Mouse (Mus musculus): ENCODE measurements around the gene Mapkapk3. TPM values are rescaled to one million over a fixed set of nuclear protein-coding genes. Genes with fewer than 3 reads are reported as not detected.

Mapkapk3 gene
- polyA plus RNA-seq, 1 experiment from 2014 or later, result 1.8 TPM

DNA sequence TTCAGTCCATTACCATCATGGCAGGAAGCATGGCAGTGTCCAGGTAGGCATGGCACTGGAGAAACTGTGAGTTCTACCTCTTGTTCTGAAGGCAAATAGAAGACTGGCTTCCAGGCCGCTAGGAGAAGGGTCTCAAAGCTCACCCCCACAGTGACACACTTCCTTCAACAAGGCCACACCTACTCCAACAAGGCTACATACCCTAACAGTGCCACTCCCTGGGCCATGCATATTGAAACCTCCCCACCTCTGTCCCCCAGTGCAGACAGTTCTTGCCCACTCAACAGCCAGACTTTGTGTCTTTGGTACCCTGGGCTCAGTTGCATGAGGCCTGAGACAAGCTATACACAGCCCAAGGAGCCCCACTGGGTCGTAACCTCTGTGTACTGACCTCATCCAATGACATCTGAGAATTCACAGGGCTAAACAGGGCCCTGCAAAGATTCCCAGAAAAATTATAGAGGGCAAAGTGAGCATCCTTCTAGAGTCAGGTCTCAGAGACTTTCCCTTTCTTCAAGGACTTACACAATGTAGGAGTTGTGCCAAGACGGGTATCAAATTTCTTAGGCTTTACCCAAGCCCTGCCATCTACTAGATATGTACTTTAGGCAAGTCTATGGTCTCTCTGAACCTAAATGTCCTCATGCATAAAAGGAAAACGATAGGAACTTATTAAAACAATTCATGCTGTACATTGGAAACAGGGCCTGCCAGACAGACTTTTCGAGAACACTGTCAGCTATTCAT lies 8.3 kb downstream of the Mapkapk3 start:
- WGBS, result 86% methylated on average over 5 of the region's 5 CpGs
- H3K9ac ChIP-seq (replicated peaks), result no peak overlapping the region
- no peak for ATAC-seq (replicated peaks)

DNA sequence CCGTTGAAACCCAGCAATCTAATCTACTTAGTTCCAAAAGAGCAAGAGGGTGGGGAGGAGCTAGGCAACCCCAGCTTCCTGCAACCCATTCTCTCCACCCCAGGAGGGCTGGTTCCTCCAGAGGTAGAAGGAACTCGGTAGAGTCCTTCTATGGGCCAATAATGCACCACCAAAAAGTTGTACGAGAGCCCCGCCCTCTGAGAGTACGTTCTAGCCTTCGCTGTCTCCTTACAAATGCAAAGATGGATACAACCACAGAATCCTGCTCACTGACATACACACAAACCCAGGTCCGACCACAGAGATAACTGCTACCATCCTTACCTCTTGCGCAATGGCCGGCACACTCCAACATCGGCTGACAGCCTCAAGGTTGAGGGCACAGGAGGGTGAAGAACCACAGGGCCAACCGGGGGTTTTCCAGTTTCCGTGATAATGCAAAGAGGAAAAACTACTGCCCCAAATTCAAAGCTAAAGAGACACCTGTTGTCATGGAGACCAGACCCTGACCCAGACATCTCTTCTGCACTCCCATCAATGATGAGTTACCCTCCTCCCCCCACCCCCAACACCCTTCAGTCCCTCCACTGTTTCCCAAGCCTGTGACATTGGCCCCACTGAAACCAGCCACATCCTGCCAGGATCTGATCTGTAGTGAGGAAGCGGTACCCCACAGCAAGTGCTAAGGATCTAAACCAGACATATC lies 9.2 kb downstream of the Mapkapk3 start:
- ATAC-seq (replicated peaks), result no peak
- peaks cover 17% of the 10 kb centered on the region for H3K4me1 ChIP-seq
- 54% methylated on average over 13 of the region's 13 CpGs for WGBS
- no peak overlapping the region for H3K4me3 ChIP-seq
- H3K4me2 ChIP-seq (replicated peaks), result no peak overlapping the region
- H3K9me3 ChIP-seq, result no peaks in the 10 kb centered on the region
- no peak overlapping the region for H3K27ac ChIP-seq (replicated peaks)
- no peaks in the 10 kb centered on the region for H3K27me3 ChIP-seq
- no peak overlapping the region for H3K9ac ChIP-seq (replicated peaks)
- no peaks in the 10 kb centered on the region for H3K36me3 ChIP-seq

More for the DNA sequence above, 8.3 kb downstream of the Mapkapk3 start:
- H3K9me3 ChIP-seq, result no peaks in the 10 kb centered on the region
- H3K4me1 ChIP-seq, result peaks cover 17% of the 10 kb centered on the region
- H3K4me3 ChIP-seq, result no peak overlapping the region
- no peaks in the 10 kb centered on the region for H3K36me3 ChIP-seq
- H3K27ac ChIP-seq (replicated peaks), result no peak overlapping the region
- no peak overlapping the region for H3K4me2 ChIP-seq (replicated peaks)
- no peaks in the 10 kb centered on the region for H3K27me3 ChIP-seq

DNA sequence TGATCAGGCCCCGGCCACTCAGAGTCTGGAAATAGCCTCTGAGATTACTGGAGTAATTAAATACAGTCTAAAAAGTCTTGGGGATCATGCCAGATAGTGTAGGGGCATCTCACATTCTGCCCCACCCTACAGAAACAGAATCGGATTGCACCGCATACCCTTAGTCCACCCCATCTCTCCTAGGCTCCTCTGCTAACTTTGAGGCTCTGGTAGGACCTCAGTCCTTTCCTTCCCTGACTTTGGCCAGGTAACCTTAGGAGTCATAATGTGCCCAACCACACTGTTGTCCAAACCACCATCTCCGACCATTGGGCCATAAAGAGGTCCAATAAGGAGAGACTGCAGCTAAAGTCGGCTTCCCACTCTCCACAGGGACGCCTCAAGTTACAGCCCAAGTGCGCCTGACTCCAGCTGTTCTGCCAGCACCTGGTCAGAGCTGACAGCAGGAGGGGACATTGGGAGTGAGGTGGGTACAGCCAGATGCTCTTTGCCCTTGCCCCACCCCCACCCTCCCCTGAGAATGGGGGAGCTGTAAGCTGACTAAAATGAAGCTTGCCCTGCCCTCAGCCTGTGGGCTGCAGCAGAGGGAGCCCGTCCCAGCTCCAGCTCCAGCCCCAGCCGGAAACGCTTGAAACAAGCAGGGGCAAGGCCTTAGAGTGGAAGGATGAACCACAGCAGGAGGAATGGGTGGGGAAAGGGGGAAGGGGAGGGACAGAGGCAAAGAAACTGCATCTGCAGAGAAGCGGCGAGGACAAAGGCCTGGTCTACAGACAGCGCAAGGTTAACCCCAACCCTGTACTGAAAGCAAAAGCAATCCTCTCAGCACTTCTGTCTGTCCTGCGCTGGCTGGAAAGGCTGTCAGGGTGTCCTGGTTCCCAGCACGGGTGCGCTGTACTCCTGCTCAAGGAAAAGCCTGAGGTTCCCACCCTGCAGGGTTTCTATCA lies 10.0 kb downstream of the Mapkapk3 start:
- no peaks in the 10 kb centered on the region for H3K36me3 ChIP-seq
- H3K27ac ChIP-seq (replicated peaks), result no peak overlapping the region
- no peaks in the 10 kb centered on the region for H3K27me3 ChIP-seq
- H3K4me3 ChIP-seq, result no peak overlapping the region
- WGBS, result 30% methylated on average over 16 of the region's 16 CpGs
- no peaks in the 10 kb centered on the region for H3K9me3 ChIP-seq
- no peak; the same call in 1 of the 2 replicates for ATAC-seq (replicated peaks)
- no peak overlapping the region for H3K4me2 ChIP-seq (replicated peaks)
- no peak overlapping the region for H3K9ac ChIP-seq (replicated peaks)
- H3K4me1 ChIP-seq, result peaks cover 17% of the 10 kb centered on the region

DNA sequence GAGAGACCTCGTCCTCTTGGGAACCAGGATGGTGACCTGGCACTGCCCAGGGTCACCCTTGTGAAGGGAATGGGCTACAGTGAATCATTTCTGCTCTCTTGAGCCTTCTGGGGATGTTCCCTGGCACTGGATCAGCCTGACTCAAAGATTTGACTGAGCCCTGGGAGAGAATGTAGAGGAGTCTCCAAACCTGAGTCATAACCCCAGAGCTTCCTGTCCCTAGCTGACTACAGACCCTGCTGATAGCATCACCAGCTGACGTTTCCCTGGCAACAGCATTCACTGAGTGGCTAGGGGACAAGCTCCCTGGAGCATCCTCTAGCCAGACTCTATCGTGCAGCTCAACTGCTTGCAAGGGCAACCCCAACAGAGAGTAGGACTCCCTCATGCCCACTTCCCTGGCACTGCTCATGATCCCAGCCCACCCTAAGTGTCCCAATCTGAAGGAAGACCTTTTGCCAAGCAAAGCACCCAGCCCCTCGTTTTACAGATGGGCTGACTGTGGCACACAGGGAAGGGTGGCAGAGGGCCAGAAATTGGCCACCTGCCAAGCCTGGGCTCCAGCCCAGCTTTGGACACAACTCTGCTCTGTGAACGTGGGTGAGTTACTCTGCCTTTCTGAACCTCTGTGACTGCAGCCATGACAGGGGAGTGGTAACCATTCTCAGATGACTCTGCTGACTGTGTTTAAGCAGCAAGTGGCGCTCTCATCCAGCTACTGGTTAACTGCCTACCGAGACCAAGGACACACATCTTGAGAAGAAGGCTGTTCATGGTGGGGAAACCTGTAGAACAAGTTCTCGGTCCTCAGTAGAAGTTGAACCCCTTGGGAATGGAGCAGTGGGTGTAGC lies 10.9 kb downstream of the Mapkapk3 start:
- H3K4me3 ChIP-seq, result no peak overlapping the region
- peak; percentile 58; the same call in 1 of the 2 replicates for ATAC-seq (replicated peaks)
- 46% methylated on average over 8 of the region's 8 CpGs for WGBS
- H3K27me3 ChIP-seq, result no peaks in the 10 kb centered on the region
- peaks cover 17% of the 10 kb centered on the region for H3K4me1 ChIP-seq
- no peak overlapping the region for H3K27ac ChIP-seq (replicated peaks)
- H3K36me3 ChIP-seq, result no peaks in the 10 kb centered on the region
- no peak overlapping the region for H3K4me2 ChIP-seq (replicated peaks)
- H3K9me3 ChIP-seq, result no peaks in the 10 kb centered on the region
- H3K9ac ChIP-seq (replicated peaks), result no peak overlapping the region

DNA sequence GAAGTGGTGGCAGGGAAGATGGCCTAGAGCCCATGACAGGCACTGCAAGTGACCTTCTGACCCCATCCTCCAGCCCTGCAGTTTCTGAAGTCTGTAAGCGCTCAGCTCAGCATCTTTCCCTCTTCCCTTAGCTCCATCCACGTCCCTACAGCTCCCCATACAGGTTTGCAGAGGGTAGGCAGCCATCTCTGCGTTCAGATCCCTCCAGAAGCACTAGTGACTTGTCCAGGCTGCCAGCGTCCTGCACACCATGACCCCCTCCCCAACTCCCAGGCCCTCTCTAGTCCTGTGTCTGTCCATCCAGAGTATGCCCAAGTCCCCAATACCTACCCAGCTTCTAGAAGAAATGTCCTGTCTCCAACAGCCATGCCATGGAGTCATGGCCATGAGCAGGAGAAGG lies 11.6 kb downstream of the Mapkapk3 start:
- 40% methylated on average over 4 of the region's 4 CpGs for WGBS
- H3K9ac ChIP-seq (replicated peaks), result no peak overlapping the region
- peak; percentile 41; the same call in 1 of the 2 replicates for ATAC-seq (replicated peaks)
- no peak overlapping the region for H3K4me3 ChIP-seq
- no peaks in the 10 kb centered on the region for H3K9me3 ChIP-seq
- no peak overlapping the region for H3K4me2 ChIP-seq (replicated peaks)
- H3K27ac ChIP-seq (replicated peaks), result no peak overlapping the region
- no peaks in the 10 kb centered on the region for H3K27me3 ChIP-seq
- no peaks in the 10 kb centered on the region for H3K36me3 ChIP-seq
- H3K4me1 ChIP-seq, result peaks cover 17% of the 10 kb centered on the region

DNA sequence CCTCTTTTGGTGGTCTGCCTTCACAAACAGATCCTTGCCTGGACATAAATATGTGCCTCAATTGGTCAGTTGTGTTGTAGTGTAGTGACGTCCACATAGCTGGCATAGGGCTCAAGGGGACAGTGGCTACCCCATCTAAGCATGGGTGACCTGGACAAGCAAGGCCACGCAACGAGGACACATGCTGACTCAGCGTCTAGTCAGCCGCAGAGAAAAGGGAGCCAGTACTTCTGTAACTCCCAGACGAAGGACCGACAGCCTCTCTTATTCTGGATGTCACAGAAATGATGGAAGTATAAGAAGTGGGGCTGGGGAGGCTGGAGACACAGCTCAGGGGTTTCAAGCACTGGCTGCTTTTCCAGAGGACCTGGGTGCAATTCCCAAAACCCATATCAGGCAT lies 12.1 kb downstream of the Mapkapk3 start:
- Histone ChIP-seq H3K36me3 (no peaks in the 10 kb centered on the region), H3K4me3 (no peak overlapping the region), H3K27ac (replicated peaks) (no peak overlapping the region), H3K27me3 (no peaks in the 10 kb centered on the region), H3K9ac (replicated peaks) (no peak overlapping the region), H3K4me2 (replicated peaks) (no peak overlapping the region), H3K9me3 (no peaks in the 10 kb centered on the region), H3K4me1 (peaks cover 17% of the 10 kb centered on the region)
- no peak for ATAC-seq (replicated peaks)
- 88% methylated on average over 7 of the region's 7 CpGs for WGBS

DNA sequence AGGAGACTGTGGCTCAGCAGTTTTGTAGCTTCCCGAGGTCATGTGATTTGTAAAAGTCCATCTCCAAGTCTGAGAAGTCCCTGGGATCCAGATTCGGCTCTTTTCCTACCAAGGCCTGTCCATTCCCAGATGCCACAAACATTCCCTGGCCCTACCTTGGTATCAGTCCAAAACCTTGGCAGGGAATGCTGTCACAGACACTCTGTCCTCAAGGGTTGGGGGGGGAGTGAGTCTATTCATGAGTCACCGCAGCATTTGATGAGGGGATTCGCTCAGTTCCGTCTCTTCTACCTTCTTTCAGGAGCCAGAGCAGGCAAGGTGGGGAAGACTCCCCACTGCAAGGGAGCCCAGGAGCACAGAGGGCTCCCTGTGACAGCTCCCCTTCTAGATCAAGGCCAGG lies 14.0 kb downstream of the Mapkapk3 start:
- Histone ChIP-seq H3K27ac (replicated peaks) (no peak overlapping the region), H3K4me1 (peaks cover 17% of the 10 kb centered on the region), H3K27me3 (no peaks in the 10 kb centered on the region), H3K4me3 (no peak overlapping the region), H3K4me2 (replicated peaks) (no peak overlapping the region), H3K36me3 (no peaks in the 10 kb centered on the region), H3K9me3 (no peaks in the 10 kb centered on the region), H3K9ac (replicated peaks) (no peak overlapping the region)
- 82% methylated on average over 5 of the region's 5 CpGs for WGBS
- no peak for ATAC-seq (replicated peaks)

DNA sequence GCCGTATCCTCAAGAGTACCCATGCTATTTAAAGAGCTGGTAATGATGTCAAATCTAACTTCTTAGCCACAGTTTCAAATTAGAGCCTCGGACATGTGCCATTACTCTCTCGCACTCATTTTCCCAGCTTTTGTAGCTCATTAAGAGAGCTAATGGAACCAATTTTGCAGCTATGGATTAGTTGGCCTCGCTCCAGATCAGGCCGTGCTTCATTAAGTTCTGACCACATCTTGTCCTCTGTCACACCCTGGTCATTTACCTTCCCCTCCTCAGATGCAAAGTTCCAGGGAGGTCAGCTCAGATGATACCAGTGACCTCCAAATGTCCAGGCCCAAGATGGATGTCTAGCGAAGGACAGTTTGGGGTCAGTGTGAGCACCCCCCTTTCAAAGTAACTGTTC lies 14.9 kb downstream of the Mapkapk3 start:
- Histone ChIP-seq H3K9me3 (no peaks in the 10 kb centered on the region), H3K4me1 (peaks cover 14% of the 10 kb centered on the region), H3K4me3 (no peak overlapping the region), H3K36me3 (no peaks in the 10 kb centered on the region), H3K4me2 (replicated peaks) (no peak overlapping the region), H3K27ac (replicated peaks) (no peak overlapping the region), H3K9ac (replicated peaks) (no peak overlapping the region), H3K27me3 (no peaks in the 10 kb centered on the region)
- no peak for ATAC-seq (replicated peaks)
- 46% methylated on average over 6 of the region's 6 CpGs for WGBS

DNA sequence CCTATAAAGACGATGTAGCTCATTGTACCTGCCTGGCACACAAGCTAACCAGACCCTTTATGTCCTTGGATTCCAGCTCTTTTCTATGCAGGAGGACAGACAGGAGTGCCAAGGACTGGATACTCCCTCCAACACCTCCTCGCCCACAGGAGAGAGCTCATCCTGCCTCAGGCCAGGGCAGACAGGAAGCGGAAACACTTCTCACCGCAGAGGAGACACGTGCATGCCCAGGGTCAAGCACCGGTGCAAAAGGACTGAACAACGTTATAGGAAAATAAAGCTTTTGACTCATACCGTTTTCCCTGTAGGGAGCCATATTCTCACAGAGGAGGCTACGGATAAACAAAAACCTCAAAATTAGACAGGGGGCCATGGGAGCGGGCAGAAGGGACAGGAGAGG lies 16.5 kb downstream of the Mapkapk3 start:
- WGBS, result 71% methylated on average over 10 of the region's 10 CpGs
- no peak for ATAC-seq (replicated peaks)
- no peaks in the 10 kb centered on the region for H3K27me3 ChIP-seq

DNA sequence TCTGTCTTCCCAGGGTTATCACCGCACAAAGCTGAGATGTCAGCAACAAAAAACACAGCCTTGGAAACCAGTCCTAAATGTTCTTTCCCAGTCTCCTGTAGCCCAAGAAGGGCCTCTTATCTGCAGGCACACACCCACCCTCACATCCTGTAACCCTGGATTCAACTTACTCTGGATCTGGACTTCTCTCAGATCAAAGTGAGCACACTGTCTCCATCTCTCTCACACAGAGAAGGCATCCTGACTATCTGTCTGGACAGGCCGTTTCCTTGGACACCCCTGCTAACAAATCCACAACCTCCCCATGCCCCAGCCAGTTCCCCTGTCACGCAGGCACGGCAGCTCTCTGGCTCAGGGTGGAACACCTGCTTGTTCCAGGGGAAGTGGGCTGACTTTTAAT lies 17.4 kb downstream of the Mapkapk3 start:
- WGBS, result 77% methylated on average over 4 of the region's 4 CpGs
- no peaks in the 10 kb centered on the region for H3K36me3 ChIP-seq
- H3K9me3 ChIP-seq, result no peaks in the 10 kb centered on the region

More for the DNA sequence above, 16.5 kb downstream of the Mapkapk3 start:
- Histone ChIP-seq H3K36me3 (no peaks in the 10 kb centered on the region), H3K4me1 (peaks cover 1% of the 10 kb centered on the region; the same call in 1 of the 2 replicates), H3K9ac (replicated peaks) (no peak overlapping the region), H3K27ac (replicated peaks) (no peak overlapping the region), H3K4me3 (no peak overlapping the region), H3K9me3 (no peaks in the 10 kb centered on the region), H3K4me2 (replicated peaks) (no peak overlapping the region)

DNA sequence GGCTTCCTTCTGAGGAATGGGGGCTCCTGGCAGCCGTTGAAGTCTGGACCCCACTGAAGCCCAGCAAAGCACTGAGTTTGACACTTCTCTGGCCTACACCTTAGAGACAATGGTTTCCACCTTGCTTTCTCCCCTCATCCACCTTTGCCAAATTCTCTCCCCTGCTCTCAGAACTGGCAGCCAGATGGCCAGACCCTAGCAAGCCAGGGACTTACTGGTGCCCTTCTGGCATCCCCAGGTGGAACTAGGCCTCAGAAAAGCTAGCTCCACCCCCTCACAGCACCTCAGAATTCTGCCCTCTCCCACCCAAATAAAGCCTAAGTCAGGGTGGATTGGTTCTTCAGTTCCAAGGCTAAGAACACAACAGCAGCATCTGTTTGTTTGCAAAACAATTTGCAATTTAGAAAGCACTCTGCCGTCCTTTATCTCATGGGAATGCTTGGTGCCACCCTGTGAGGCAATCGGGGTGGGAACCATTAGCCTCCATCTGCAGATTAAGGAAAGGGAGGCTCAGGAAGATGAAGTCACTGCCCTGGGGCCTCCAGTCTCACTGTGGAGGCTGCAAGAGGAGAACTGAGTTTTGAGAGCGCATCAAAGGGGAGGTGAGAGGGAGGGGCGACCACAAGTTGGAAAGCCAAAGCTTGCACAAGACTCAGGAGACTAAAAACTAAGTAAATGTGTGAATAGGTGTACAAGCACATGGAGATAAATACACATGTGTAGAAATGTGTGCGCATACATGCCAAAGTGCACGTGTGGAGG lies 18.3 kb downstream of the Mapkapk3 start:
- no peaks in the 10 kb centered on the region for H3K36me3 ChIP-seq
- H3K4me2 ChIP-seq (replicated peaks), result no peak overlapping the region
- no peak overlapping the region for H3K9ac ChIP-seq (replicated peaks)
- no peak for ATAC-seq (replicated peaks)
- 65% methylated on average over 7 of the region's 7 CpGs for WGBS
- no peaks in the 10 kb centered on the region for H3K9me3 ChIP-seq
- H3K4me1 ChIP-seq, result no peaks in the 10 kb centered on the region
- H3K4me3 ChIP-seq, result no peak overlapping the region
- no peak overlapping the region for H3K27ac ChIP-seq (replicated peaks)
- H3K27me3 ChIP-seq, result no peaks in the 10 kb centered on the region

More for the DNA sequence above, 17.4 kb downstream of the Mapkapk3 start:
- ATAC-seq (replicated peaks), result no peak
- H3K4me2 ChIP-seq (replicated peaks), result no peak overlapping the region
- H3K27ac ChIP-seq (replicated peaks), result no peak overlapping the region
- H3K4me1 ChIP-seq, result no peaks in the 10 kb centered on the region
- H3K9ac ChIP-seq (replicated peaks), result no peak overlapping the region
- no peak overlapping the region for H3K4me3 ChIP-seq
- H3K27me3 ChIP-seq, result no peaks in the 10 kb centered on the region
